Mouse (Mus musculus) cerebellum, adult 2 months (tissue): ENCODE measurements around the gene Usp1.

ENCODE experiments used
- CTCF ChIP-seq: fragments of 200-500 bp; IDR thresholded peaks from 2 replicates; pipeline ENCODE4 v1.5.1; 2011; ENCODE audit warnings: low read depth, mild to moderate bottlenecking, control low read depth, low read length, moderate library complexity, borderline replicate concordance; ENCODE audit not compliant: insufficient read depth
- POLR2A ChIP-seq: fragments of 200-500 bp; IDR thresholded peaks from 2 replicates; pipeline ENCODE4 v1.6.1; 2011; ENCODE audit warnings: low read length, control low read depth, borderline replicate concordance; ENCODE audit not compliant: insufficient read depth

GRCm38 (mm10) chr4:98969946-98970345 is 46.3 kb downstream of the Usp1 start:
- TF ChIP-seq CTCF (no peak; the same call in 1 of the 2 replicates), POLR2A (no peak)
